Mouse (Mus musculus) heart, adult 2 months (tissue): Measurements from ENCODE around the gene 4921507P07Rik. TPM values are rescaled to one million over a fixed set of nuclear protein-coding genes. Genes with fewer than 3 reads are reported as not detected.
"Not testable (repeated sequence)": the region's sequence is repeated elsewhere in the genome, so short reads cannot be mapped to it uniquely, and the experiment has no call there.

Source experiments
- DNase-seq, 2 experiments: peaks; one replicate each; pipeline ENCODE4 v3.0.0; 2021
- H3K27ac ChIP-seq: fragments of 200-600 bp; 2 replicates; pipeline ENCODE4 v1.8.1; 2022
- H3K27me3 ChIP-seq: fragments of 200-500 bp; 2 replicates; pipeline ENCODE4 v1.6.1; 2012; ENCODE audit warnings: mild to moderate bottlenecking, low read length, inconsistent platforms, mixed read lengths; ENCODE audit not compliant: control insufficient read depth, insufficient read depth
- H3K36me3 ChIP-seq: fragments of 200-500 bp; 2 replicates; pipeline ENCODE4 v1.6.1; 2012; ENCODE audit warnings: low read length, inconsistent platforms; ENCODE audit not compliant: control insufficient read depth, insufficient read depth
- H3K4me1 ChIP-seq: fragments of 200-500 bp; 2 replicates; pipeline ENCODE4 v1.6.1; 2011; ENCODE audit warnings: low read length; ENCODE audit not compliant: control insufficient read depth, insufficient read depth
- H3K4me3 ChIP-seq: fragments of 200-600 bp; 2 replicates; pipeline ENCODE4 v1.8.1; 2022
- H3K79me2 ChIP-seq: fragments of 200-500 bp; replicated peaks from 2 replicates; pipeline ENCODE4 v1.6.1; 2012; ENCODE audit warnings: mild to moderate bottlenecking, inconsistent platforms, low read length, moderate library complexity, mixed read lengths; ENCODE audit not compliant: control insufficient read depth, insufficient read depth
- H3K9ac ChIP-seq: fragments of 200-500 bp; 2 replicates; pipeline ENCODE4 v1.6.1; 2012; ENCODE audit warnings: low read depth, mild to moderate bottlenecking, control low read depth, inconsistent platforms, low read length, mixed read lengths
- CTCF ChIP-seq: fragments of 200-600 bp; IDR thresholded peaks from 2 replicates; pipeline ENCODE4 v1.8.1; 2022; ENCODE audit warnings: antibody characterized with exemption, mild to moderate bottlenecking, moderate library complexity
- EP300 ChIP-seq: fragments of 200-500 bp; IDR thresholded peaks from 2 replicates; pipeline ENCODE4 v1.6.1; 2011; ENCODE audit warnings: low read depth, low read length, control low read depth; ENCODE audit not compliant: insufficient read depth
- POLR2A ChIP-seq: fragments of 200-500 bp; IDR thresholded peaks from 2 replicates; pipeline ENCODE4 v1.6.1; 2011; ENCODE audit warnings: mild to moderate bottlenecking, low read depth, low read length, control low read depth; ENCODE audit not compliant: insufficient read depth
- WGBS: fragments of 180-500 bp; shearing (Covaris S2); methylation state at CpG from one replicate; pipeline ENCODE4 v1.1.7; 2018; 5-methylcytosine and 5-hydroxymethylcytosine counted together
- intact Hi-C: fragments of 180-260 bp; cut with DNase I; formaldehyde crosslinking; loops from one replicate; pipeline ENCODE4 v1.15.1; 2025
- long read RNA-seq: library from polyadenylated mRNA; stranded (forward); transcript quantifications from one replicate; pipeline ENCODE4 v2.0.0, GENCODE M21; 2021
- polyA plus RNA-seq: library from polyadenylated mRNA; depleted of rRNA; stranded (reverse); fragments of >200 nt; gene quantifications from 2 replicates; pipeline ENCODE4 v1.2.3, GENCODE M21; 2012; rRNA removed
- total RNA-seq, 2 experiments: library from RNA; stranded (reverse); gene quantifications; 2 replicates each; pipeline ENCODE4 v1.2.3; 2021

The 4921507P07Rik gene
- total RNA-seq (under 1 TPM; 0.20 to 0.29 TPM), polyA plus RNA-seq (0.29 and 0.41 TPM in 2 replicates)
- long read RNA-seq, partial matches to known transcripts: 1 of 2 reads
- long read RNA-seq, other reads (novel, unspliced or antisense): 1 of 2 reads

DNA sequence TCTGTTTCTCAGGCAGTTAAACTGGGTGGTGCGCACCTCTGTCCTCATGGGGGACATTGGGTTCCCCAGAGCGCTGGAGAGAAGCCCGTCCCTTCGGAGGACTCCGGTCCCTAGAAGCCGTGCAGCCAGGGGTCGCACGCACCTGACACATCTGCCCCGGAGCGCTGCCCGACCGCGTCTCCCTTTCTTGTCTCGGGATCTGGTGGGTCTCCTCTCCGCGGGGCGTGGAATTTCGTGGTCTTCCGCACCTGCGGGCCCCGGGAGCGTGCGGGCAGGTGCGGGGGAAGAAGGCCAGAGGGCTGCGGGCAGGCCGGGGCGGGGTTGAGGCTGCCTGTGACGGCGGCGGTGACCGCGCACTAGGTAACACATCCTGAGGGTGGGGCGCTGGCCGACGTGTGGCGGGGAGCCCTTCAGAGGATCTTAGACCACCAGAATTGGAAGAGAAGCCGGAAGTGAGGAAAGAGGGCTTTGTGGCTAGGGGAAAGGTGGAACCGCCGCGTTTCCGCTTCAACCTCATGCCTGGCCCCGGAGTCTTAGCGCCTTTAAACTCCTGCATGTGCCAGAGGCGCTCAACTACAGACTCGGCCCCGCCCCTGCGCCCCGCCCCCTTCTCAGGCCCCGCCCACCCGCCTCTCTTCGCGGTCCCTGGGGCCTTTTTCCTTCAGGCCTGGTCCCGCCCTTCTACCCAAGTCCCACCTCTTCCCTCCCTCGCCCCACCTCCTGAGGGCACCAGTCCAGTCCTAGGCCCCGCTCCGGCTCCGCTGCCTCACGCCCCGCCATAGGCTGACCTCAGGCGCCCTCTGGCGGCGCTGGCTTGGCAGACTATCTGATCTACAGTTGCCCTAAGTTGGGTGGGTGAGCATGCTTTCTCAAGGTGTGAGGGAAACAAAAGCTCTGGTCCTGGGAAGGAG is at the start of gene 4921507P07Rik:
Gene 4921507P07Rik, minus strand, starts transcription at position 332 of the 911 bp plus-strand sequence.
- Histone ChIP-seq H3K4me3 (peak within 1 kb of the TSS; percentile 60), H3K27ac (peak within 1 kb of the TSS; percentile 62), H3K9ac (peak within 1 kb of the TSS; percentile 80), H3K36me3 (no peaks in the 10 kb centered on the region), H3K27me3 (no peaks in the 10 kb centered on the region), H3K4me1 (no peaks in the 10 kb centered on the region; the same call in 1 of the 2 replicates), H3K79me2 (no peaks in the 10 kb centered on the region)
- TF ChIP-seq CTCF (peak; percentile 78), EP300 (0 out of 2 replicates have a peak, but pooled peaks have one; percentile 39), POLR2A (peak; percentile 51; the same call in 1 of the 2 replicates)
- intact Hi-C loops: loop anchor here (2.0 kb wide), 1 partner anchor 30 kb away; the partner anchor contains the start of gene Cycs
- peak; percentile 95 for DNase-seq
- WGBS: under 1% methylated on average over 58 of the region's 62 CpGs

DNA sequence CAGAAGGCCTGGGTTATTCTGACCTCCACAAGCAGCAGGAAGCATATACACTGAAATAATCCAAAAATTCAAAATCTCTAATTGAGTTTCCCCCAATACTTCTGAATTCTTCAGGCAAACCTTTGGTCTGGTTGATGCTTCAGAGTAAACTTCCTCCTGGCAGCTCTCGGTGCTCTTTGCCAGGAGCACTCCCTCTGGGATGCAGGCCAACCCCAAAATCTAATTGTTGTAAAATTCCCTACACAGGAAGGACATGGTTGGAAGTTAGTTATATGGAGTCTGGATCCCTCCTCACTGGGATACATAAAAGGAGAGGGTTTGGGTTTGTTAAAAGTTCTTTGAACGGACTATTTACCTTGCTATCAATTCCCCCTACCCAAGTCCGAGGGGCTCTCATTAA is 48.3 kb upstream of the 4921507P07Rik start:
- no peaks in the 10 kb centered on the region for H3K27me3 ChIP-seq
- no peak overlapping the region for H3K9ac ChIP-seq
- TF ChIP-seq EP300: no peak
- TF ChIP-seq CTCF: no peak
- no peak for TF ChIP-seq POLR2A
- 42% methylated on average over 3 of the region's 3 CpGs for WGBS
- no peak overlapping the region for H3K27ac ChIP-seq
- intact Hi-C loops: no loop called here
- H3K4me3 ChIP-seq: no peak overlapping the region
- peak in 1 of 2 experiments; percentile 8 for DNase-seq
- no peaks in the 10 kb centered on the region for H3K36me3 ChIP-seq
- no peaks in the 10 kb centered on the region for H3K79me2 ChIP-seq
- no peaks in the 10 kb centered on the region for H3K4me1 ChIP-seq

DNA sequence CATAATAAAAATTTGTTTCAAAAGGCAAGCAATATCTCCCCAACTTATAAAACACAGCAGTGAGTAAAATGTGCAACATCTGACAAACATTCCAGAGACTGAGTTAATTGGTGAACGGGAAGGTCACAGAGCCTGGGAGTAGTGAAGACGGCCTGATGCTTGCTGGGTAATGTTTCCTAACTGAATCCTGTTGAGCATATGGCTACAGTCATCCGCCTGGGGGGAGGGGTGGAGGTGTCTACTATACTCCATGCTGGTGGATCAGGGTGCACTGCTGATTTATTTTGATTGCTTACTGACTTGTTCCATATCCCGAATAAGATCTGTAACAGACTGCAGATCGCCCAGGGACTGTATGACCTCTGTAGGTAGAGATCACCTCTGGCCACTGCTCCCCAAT is 45.5 kb upstream of the 4921507P07Rik start:
- no peaks in the 10 kb centered on the region for H3K4me1 ChIP-seq
- no peak for DNase-seq
- no peak overlapping the region for H3K4me3 ChIP-seq
- WGBS: 72% methylated on average over 5 of the region's 5 CpGs
- no peak for TF ChIP-seq EP300
- no peak for TF ChIP-seq POLR2A
- no peak for TF ChIP-seq CTCF
- H3K36me3 ChIP-seq: no peaks in the 10 kb centered on the region
- intact Hi-C loops: no loop called here
- H3K27ac ChIP-seq: no peak overlapping the region
- no peaks in the 10 kb centered on the region for H3K79me2 ChIP-seq
- H3K27me3 ChIP-seq: no peaks in the 10 kb centered on the region
- no peak overlapping the region for H3K9ac ChIP-seq

DNA sequence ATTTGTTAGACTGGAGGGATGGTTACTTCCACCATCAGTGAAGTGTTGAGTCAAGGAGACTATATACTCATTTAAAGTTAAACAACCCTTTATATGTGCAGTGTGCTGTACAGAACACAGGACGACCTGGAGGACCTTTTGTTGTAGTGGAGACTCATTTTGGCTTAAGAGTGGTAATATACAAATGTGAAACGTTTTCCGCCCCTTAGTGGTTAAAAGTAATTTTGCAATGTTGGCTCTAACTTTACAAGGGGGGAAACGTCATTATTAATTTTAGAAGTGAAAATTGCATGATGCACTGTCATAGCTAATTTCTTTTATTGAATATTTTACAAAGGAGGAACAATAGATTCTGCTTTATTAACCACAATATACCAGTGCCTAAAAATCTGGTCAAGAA is 43.9 kb upstream of the 4921507P07Rik start:
- WGBS: 65% methylated on average over 4 of the region's 4 CpGs
- no peaks in the 10 kb centered on the region for H3K27me3 ChIP-seq

DNA sequence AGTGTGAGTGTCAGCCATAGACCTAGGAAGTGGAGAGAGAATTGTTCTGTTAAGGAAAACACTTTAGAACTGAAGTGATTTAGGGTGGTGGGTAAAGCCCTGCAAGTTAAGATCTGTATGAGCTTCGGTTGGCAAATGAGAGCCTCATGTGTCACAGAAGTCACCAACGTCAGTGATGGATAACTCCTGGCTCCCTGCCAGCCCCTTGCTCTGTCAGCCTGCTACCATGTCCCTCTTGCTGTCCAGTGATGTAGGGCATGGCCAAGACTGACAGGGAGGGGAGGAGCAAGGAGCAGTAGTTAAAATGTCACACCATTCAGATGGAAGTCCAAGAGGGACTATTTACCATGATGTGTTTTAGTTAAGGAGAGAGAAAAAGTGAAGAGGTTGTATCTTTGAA is 43.2 kb upstream of the 4921507P07Rik start:
- intact Hi-C loops: no loop called here
- 23% methylated on average over 2 of the region's 2 CpGs for WGBS
- H3K36me3 ChIP-seq: no peaks in the 10 kb centered on the region
- H3K27ac ChIP-seq: no peak overlapping the region
- no peak for TF ChIP-seq CTCF
- TF ChIP-seq POLR2A: no peak
- TF ChIP-seq EP300: no peak
- DNase-seq: no peak
- no peaks in the 10 kb centered on the region for H3K27me3 ChIP-seq
- H3K4me1 ChIP-seq: no peaks in the 10 kb centered on the region
- no peak overlapping the region for H3K4me3 ChIP-seq
- H3K79me2 ChIP-seq: no peaks in the 10 kb centered on the region
- no peak overlapping the region for H3K9ac ChIP-seq

More for the DNA sequence above, 43.9 kb upstream of the 4921507P07Rik start:
- no peaks in the 10 kb centered on the region for H3K36me3 ChIP-seq
- H3K79me2 ChIP-seq: no peaks in the 10 kb centered on the region
- DNase-seq: no peak
- H3K4me3 ChIP-seq: no peak overlapping the region
- no peaks in the 10 kb centered on the region for H3K4me1 ChIP-seq
- no peak overlapping the region for H3K27ac ChIP-seq
- intact Hi-C loops: no loop called here
- TF ChIP-seq CTCF: peak; percentile 74
- no peak for TF ChIP-seq POLR2A
- no peak overlapping the region for H3K9ac ChIP-seq

DNA sequence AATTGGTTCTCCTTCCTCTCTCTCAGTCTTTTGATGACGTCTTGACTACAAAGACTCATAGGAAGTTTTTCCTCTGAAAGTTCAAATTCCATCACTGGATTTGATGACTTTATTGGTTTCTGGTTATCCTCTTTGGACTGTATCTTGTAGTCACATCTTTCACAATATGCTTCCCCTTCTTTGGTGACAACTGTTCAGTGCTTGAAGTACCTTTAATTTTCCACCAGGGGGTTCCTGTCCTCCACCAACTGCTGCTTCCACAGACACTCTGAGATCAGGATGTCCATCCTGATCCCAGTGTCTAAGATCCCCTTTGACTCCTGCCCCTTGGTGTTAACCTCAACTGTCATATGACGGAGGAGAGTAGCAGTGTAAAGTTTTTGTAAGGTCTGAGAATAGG is 29.7 kb upstream of the 4921507P07Rik start:
- H3K4me3 ChIP-seq, H3K27me3 ChIP-seq, H3K27ac ChIP-seq, H3K4me1 ChIP-seq, H3K79me2 ChIP-seq, H3K9ac ChIP-seq, intact Hi-C loops, DNase-seq, H3K36me3 ChIP-seq: not testable (repeated sequence)
- TF ChIP-seq CTCF: peak; percentile 26; the same call in 1 of the 2 replicates
- WGBS: 65% methylated on average over 2 of the region's 2 CpGs
